Mouse (Mus musculus): ENCODE results near the gene Catsperz.
A peak's percentile ranks its signal among the peaks of the same experiment; 100 is the strongest.
"Not testable (repeated sequence)": the region's sequence is repeated elsewhere in the genome, so short reads cannot be mapped to it uniquely, and the experiment has no call there.

The Catsperz gene

GRCm38 (mm10) chr19:6924461-6925306, 496 bp downstream of the Catsperz start:
- DNase-seq (ENCODE audit: low read depth, low spot score), result no peak

GRCm38 (mm10) chr19:6922901-6923735, 2.1 kb downstream of the Catsperz start:
- no peak for DNase-seq (ENCODE audit: low read depth, low spot score)

GRCm38 (mm10) chr19:6921647-6922567, 3.3 kb downstream of the Catsperz start, which contains the start of gene Esrra:
Gene Esrra, minus strand, starts transcription at chr19:6921813.
- peak; percentile 100 for DNase-seq (ENCODE audit: low read depth, low spot score)

- DNase-seq (ENCODE audit: low read depth, low spot score), result no peak
These were observed 4.2 kb downstream of the Catsperz start for GRCm38 (mm10) chr19:6920741-6921636.

GRCm38 (mm10) chr19:6919876-6920740, 5.1 kb downstream of the Catsperz start:
- DNase-seq (ENCODE audit: low read depth, low spot score), result no peak

GRCm38 (mm10) chr19:6919431-6919830, 5.7 kb downstream of the Catsperz start:
- no peak for DNase-seq (ENCODE audit: low read depth, low spot score)

DNA sequence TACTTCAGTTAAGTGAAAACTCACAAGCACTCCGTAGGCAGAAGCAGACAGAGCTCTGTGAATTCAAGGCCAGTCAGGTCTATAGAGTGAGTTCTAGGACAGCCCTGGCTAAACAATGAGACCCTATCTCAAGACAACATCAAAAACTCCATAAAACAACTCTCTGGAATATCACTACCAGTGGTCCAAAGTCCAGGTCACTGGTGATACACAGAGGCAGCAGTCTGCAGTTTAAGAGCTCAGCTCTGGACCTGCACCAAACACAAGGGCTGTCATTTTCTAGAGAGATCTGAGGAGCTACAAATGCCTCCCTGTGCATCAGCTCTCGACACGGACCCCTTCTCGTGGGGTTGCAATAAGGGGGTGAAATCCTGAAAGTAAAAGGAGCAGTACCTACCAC, 6.9 kb downstream of the Catsperz start:
- no peak for DNase-seq (ENCODE audit: low read depth, low spot score)

DNA sequence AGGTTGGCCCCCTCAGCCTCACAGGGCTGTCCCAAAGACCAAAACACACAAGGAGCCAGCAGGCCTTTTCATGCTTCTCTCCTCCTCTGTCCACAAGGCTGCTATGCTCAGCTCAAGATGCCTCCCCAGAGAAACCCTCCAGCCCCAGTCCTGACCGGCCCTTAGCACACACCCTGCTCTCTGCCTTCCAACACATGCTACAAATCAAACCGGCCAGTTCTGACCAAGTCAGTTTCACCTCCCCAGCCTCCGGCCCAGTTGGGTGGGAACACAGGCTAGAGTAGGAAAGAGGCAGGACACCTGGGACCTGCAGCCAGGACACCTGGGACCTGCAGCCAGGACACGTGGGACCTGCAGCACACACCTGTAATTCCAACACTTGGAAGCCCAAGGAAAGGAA, 8.7 kb downstream of the Catsperz start:
- DNase-seq (ENCODE audit: low read depth, low spot score), result no peak

DNA sequence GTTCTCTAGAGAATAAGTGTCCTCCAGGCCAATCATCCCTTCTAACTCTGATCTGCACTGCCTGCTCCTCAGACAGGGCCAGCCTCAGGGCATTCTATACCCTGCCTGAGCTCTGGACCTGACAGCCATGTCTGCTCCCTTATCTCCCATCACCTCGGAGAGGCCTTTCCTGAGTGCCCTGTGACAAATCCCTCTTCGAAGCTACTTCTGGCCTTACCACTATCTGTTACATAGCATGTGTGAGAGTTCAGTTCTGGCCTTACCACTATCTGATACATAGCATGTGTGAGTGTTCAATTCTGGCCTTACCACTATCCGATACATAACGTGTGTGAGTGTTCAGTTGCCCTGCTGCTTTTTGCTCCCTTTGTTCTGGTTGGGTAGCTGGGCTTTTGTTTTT, 9.9 kb downstream of the Catsperz start:
- DNase-seq (ENCODE audit: low read depth, low spot score), result no peak

DNA sequence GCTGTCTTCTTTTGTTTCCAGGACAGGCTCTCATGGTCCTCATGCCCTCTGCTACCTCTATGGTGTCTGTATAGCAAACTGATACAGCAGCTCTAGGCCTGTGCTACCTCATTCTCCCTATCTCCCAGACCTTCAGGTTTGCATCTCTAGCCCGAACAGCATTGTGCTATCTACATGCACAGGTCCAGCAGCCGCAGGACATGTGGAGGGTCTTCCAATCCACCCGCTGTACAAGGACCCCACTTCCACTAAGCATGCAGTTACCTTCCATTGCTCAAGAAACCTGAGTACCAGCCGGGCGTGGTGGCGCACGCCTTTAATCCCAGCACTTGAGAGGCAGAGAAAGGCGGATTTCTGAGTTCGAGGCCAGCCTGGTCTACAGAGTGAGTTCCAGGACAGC, 10.6 kb downstream of the Catsperz start:
- DNase-seq (ENCODE audit: low read depth, low spot score), result no peak

GRCm38 (mm10) chr19:6913991-6914390, 11.2 kb downstream of the Catsperz start:
- no peak for DNase-seq (ENCODE audit: low read depth, low spot score)

GRCm38 (mm10) chr19:6913036-6913435, 12.1 kb downstream of the Catsperz start:
- no peak for DNase-seq (ENCODE audit: low read depth, low spot score)

GRCm38 (mm10) chr19:6912205-6912970, 12.8 kb downstream of the Catsperz start:
- DNase-seq (ENCODE audit: low read depth, low spot score), result no peak

DNA sequence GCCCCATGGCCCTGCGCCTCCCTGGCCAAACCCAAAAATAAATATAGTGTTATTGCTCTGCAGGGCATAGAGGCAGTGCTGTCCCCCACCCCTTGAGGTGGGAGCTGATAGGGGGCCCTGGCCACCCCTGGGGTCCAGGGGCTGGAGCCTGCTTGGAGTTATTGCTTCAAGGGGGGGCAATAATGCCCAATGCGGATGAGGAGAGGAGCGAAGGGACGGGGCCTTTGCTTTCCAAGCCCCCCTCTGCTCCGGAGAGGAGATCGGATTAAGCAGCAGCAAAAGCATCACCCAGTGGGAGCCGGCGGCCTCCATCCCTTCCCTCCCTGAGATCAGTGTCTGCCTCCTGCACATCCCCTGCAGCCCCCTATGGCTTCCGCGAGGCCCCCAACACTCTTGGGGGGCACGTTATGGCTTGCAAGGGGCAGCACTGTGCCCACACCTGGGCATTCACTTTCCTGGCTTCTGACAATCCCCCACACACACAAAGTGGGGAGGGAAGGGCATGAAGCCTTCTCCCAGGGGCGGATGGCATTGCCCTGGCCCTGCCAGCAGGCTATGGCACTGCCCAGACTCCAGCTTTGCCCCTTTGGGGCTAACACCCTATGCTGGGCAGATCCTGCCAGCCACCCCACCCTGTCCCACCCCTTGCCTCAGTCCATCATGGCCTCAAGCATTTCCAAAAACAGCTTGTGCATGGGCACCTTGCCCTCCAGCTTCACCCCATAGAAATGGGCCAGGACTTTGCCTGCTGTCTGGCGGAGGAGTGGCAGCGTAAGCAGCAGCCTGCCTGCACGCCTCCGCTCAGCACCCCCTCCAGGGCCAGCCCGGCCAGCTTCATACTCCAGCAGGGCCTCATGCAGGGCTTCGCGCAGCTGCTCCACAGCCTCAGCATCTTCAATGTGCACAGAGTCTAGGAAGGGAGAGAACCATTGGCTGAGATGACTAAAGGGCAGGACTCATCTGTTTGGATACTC, 13.8 kb downstream of the Catsperz start:
- DNase-seq (ENCODE audit: low read depth, low spot score), result no peak

- not testable (repeated sequence) for DNase-seq (ENCODE audit: low read depth, low spot score)
These were observed 14.9 kb downstream of the Catsperz start for GRCm38 (mm10) chr19:6910306-6910705.

DNA sequence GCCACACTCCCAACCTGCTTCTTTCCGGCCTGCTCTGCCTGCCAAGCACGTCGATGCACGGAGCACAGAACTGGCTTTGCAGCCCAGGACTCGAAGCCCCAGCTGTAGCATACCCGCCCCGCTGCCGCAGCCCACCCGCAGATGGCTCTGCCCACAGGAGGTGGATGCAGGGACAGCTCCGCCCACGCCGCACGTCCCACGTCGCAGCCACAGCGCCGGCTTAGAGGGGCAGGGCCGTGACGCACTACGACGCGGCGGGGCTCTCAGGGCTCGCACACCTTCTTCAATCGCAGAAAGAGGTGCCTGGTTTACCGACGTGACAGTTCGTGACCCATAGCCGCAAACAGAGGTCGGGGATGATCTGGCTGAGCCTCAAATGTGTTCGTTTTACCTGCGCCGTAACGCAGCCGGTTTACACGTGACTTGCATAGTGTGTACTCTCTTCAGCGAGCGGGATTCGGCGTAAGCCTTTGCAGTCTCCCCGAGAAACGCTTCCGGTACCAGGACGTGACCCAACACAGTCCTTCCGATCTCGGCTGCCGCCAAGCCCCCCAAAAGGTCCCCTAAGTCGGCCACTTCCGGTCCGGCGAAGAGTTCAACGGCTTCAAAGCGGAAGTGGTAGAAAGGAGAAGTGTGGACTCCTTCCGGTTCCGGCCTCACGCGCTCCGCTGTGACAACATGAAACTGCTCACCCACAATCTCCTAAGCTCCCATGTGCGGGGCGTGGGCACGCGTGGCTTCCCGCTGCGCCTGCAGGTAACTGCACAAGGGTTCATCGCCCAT, 15.5 kb downstream of the Catsperz start, which contains the start of the genes Trmt112 and Prdx5:
Trmt112 (plus strand) TSS at position 192 of the 783 bp plus-strand sequence.
Prdx5 (minus strand) TSS at position 600 of the 783 bp plus-strand sequence.
- DNase-seq (ENCODE audit: low read depth, low spot score), result peak; percentile 86

DNA sequence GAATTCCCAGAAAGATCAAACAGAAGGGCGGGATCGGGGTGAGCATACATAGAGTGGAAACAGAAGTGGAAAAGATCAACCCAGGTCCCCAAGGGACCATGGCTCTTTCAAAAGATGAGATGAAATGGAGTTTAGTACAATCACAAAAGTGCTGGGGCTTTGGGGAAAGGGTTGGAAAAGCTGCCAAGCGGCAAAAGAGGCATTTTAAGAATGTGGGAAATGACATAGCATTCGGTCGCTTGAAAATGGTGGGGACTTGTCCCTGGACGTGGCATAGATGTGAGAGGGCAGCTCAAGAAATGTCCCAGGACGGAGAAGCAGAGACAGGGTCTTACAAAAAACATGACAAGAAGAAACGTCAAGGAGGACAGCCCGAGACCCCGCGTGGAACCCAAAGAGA, 16.2 kb downstream of the Catsperz start:
- no peak for DNase-seq (ENCODE audit: low read depth, low spot score)

All from WW6 (cell line).